Mouse (Mus musculus) liver, adult 2 months (tissue): ENCODE data around the gene Fut2. TPM values are rescaled to one million over a fixed set of nuclear protein-coding genes. Genes with fewer than 3 reads are reported as not detected.

Experiments
- DNase-seq: peaks from one replicate; pipeline ENCODE4 v3.0.0-alpha.2; 2011; ENCODE audit warnings: low read depth, low spot score; ENCODE audit errors: extremely low read depth
- H3K27ac ChIP-seq: fragments of 200-500 bp; replicated peaks from 2 replicates; pipeline ENCODE4 v1.5.1; 2012; ENCODE audit warnings: low read depth, mild to moderate bottlenecking, control low read depth, inconsistent platforms, low read length; ENCODE audit not compliant: insufficient read depth
- H3K27me3 ChIP-seq: fragments of 200-500 bp; 2 replicates; pipeline ENCODE4 v1.6.1; 2012; ENCODE audit warnings: mild to moderate bottlenecking, moderate library complexity, low read length, inconsistent platforms; ENCODE audit not compliant: control insufficient read depth, insufficient read depth
- H3K36me3 ChIP-seq: fragments of 200-500 bp; 2 replicates; pipeline ENCODE4 v1.6.1; 2012; ENCODE audit warnings: low read length, inconsistent platforms; ENCODE audit not compliant: control insufficient read depth, insufficient read depth
- H3K4me1 ChIP-seq: fragments of 200-500 bp; 2 replicates; pipeline ENCODE4 v1.6.1; 2011; ENCODE audit warnings: low read length; ENCODE audit not compliant: control insufficient read depth, insufficient read depth
- H3K4me3 ChIP-seq: fragments of 200-500 bp; 2 replicates; pipeline ENCODE4 v1.5.1; 2011; ENCODE audit warnings: low read depth, mild to moderate bottlenecking, control low read depth, low read length, moderate library complexity; ENCODE audit not compliant: insufficient read depth
- H3K79me2 ChIP-seq: fragments of 200-500 bp; 2 replicates; pipeline ENCODE4 v1.6.1; 2012; ENCODE audit warnings: inconsistent platforms, mild to moderate bottlenecking, low read length, moderate library complexity; ENCODE audit not compliant: control insufficient read depth, insufficient read depth
- H3K9ac ChIP-seq: fragments of 200-500 bp; 2 replicates; pipeline ENCODE4 v1.6.1; 2012; ENCODE audit warnings: low read depth, mild to moderate bottlenecking, control low read depth, inconsistent platforms, low read length
- CTCF ChIP-seq: fragments of 200-500 bp; IDR thresholded peaks from 2 replicates; pipeline ENCODE4 v1.5.1; 2011; ENCODE audit warnings: low read depth, low read length, control low read depth
- POLR2A ChIP-seq: fragments of 200-500 bp; IDR thresholded peaks from 2 replicates; pipeline ENCODE4 v1.6.1; 2011; ENCODE audit warnings: low read length, control low read depth; ENCODE audit not compliant: insufficient read depth; ENCODE audit errors: extremely low read depth
- WGBS: fragments of 180-500 bp; shearing (Covaris S2); methylation state at CpG from one replicate; pipeline ENCODE4 v1.1.7; 2018; 5-methylcytosine and 5-hydroxymethylcytosine counted together
- polyA plus RNA-seq: library from polyadenylated mRNA; depleted of rRNA; stranded (reverse); fragments of >200 nt; gene quantifications from 2 replicates; pipeline ENCODE4 v1.2.3, GENCODE M21; 2012
- total RNA-seq: library from RNA; depleted of rRNA; stranded (reverse); fragments of >200 nt; gene quantifications from 2 replicates; pipeline ENCODE4 v1.2.3, GENCODE M21; 2014

The Fut2 gene
- total and polyA plus RNA-seq, 2 experiments, result 0.05 to 0.18 TPM

GRCm38 (mm10) chr7:45693921-45694591 lies 27.9 kb upstream of the Fut2 start, which contains the start of gene Sec1:
Gene Sec1, minus strand, starts transcription at chr7:45694402.
- no peak for DNase-seq
- Histone ChIP-seq H3K27me3 (no peaks in the 10 kb centered on the region; the same call in 1 of the 2 replicates), H3K4me1 (no peaks in the 10 kb centered on the region), H3K27ac (no peak within 1 kb of the TSS), H3K4me3 (no peak within 1 kb of the TSS), H3K9ac (no peak within 1 kb of the TSS), H3K79me2 (no peaks in the 10 kb centered on the region), H3K36me3 (no peaks in the 10 kb centered on the region)
- 92% methylated on average over 50 of the region's 50 CpGs for WGBS
- TF ChIP-seq POLR2A, result no peak

- TF ChIP-seq POLR2A (no peak), CTCF (no peak)
- Histone ChIP-seq H3K36me3 (no peaks in the 10 kb centered on the region), H3K4me3 (no peak overlapping the region), H3K4me1 (no peaks in the 10 kb centered on the region), H3K27ac (no peak overlapping the region), H3K9ac (no peak overlapping the region), H3K79me2 (no peaks in the 10 kb centered on the region), H3K27me3 (no peaks in the 10 kb centered on the region; the same call in 1 of the 2 replicates)
- 81% methylated on average over 2 of the region's 2 CpGs for WGBS
- DNase-seq, result no peak
Observed at GRCm38 (mm10) chr7:45692364-45692763, 26.2 kb upstream of the Fut2 start.

- no peak for TF ChIP-seq CTCF
- no peak for TF ChIP-seq POLR2A
- Histone ChIP-seq H3K27me3 (no peaks in the 10 kb centered on the region; the same call in 1 of the 2 replicates), H3K4me1 (peaks cover 2% of the 10 kb centered on the region; the same call in 1 of the 2 replicates), H3K79me2 (no peaks in the 10 kb centered on the region), H3K4me3 (no peak overlapping the region), H3K9ac (no peak overlapping the region), H3K27ac (no peak overlapping the region), H3K36me3 (no peaks in the 10 kb centered on the region)
- DNase-seq, result no peak
- WGBS, result 66% methylated on average over 11 of the region's 11 CpGs
Observed at GRCm38 (mm10) chr7:45689800-45690199, 23.6 kb upstream of the Fut2 start.

GRCm38 (mm10) chr7:45689099-45689498 lies 22.9 kb upstream of the Fut2 start:
- Histone ChIP-seq H3K27me3 (no peaks in the 10 kb centered on the region; the same call in 1 of the 2 replicates), H3K36me3 (no peaks in the 10 kb centered on the region), H3K4me1 (peaks cover 2% of the 10 kb centered on the region; the same call in 1 of the 2 replicates), H3K4me3 (no peak overlapping the region), H3K27ac (no peak overlapping the region), H3K9ac (no peak overlapping the region), H3K79me2 (no peaks in the 10 kb centered on the region)
- TF ChIP-seq POLR2A (no peak), CTCF (no peak)
- no peak for DNase-seq
- 82% methylated on average over 6 of the region's 6 CpGs for WGBS

GRCm38 (mm10) chr7:45686841-45687240 lies 20.6 kb upstream of the Fut2 start:
- Histone ChIP-seq H3K79me2 (no peaks in the 10 kb centered on the region), H3K4me3 (no peak overlapping the region), H3K9ac (no peak overlapping the region), H3K36me3 (no peaks in the 10 kb centered on the region), H3K27ac (no peak overlapping the region), H3K27me3 (no peaks in the 10 kb centered on the region), H3K4me1 (peaks cover 2% of the 10 kb centered on the region; the same call in 1 of the 2 replicates)
- WGBS, result 60% methylated on average over 3 of the region's 3 CpGs
- no peak for DNase-seq
- TF ChIP-seq POLR2A (no peak), CTCF (no peak)

GRCm38 (mm10) chr7:45685811-45686210 lies 19.6 kb upstream of the Fut2 start:
- H3K79me2 ChIP-seq, result no peaks in the 10 kb centered on the region
- no peaks in the 10 kb centered on the region for H3K36me3 ChIP-seq
- no peak for DNase-seq
- H3K27me3 ChIP-seq, result no peaks in the 10 kb centered on the region
- H3K4me3 ChIP-seq, result no peak overlapping the region
- H3K9ac ChIP-seq, result no peak overlapping the region
- TF ChIP-seq CTCF (no peak), POLR2A (no peak)
- H3K27ac ChIP-seq, result no peak overlapping the region
- H3K4me1 ChIP-seq, result peaks cover 2% of the 10 kb centered on the region; the same call in 1 of the 2 replicates
- 67% methylated on average over 10 of the region's 10 CpGs for WGBS
